Mouse (Mus musculus): ENCODE measurements around the gene Sh3d19.
"Not testable (repeated sequence)": the region's sequence is repeated elsewhere in the genome, so short reads cannot be mapped to it uniquely, and the experiment has no call there.

DNA sequence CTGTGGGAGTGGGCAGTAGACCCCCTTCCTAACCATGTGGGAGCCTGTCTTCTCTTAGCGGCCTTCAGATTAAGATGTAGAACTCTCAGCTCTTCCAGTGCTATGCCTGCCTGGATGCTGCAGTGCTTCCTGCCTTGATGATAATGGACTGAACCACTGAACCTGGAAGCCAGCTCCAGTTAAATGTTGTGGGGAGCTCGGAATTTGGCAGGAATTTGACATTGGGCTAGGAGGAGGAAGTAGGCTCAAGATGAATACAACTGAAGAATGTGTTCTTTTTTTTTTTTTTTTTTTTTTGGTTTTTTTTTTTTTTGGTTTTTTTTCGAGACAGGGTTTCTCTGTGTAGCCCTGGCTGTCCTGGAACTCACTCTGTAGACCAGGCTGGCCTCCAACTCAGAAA, 10.9 kb downstream of the Sh3d19 start:
- TF ChIP-seq CTCF (IDR thresholded peaks at IDR 0.05; ENCODE audit: low read depth, low read length); GATA1 (IDR thresholded peaks at IDR 0.05; ENCODE audit: borderline replicate concordance, low read length); POLR2AphosphoS5 (IDR thresholded peaks at IDR 0.05; ENCODE audit: insufficient replicate concordance, low read depth, low read length): not testable (repeated sequence)

All from G1E (cell line).